Mouse (Mus musculus) lung, embryonic 16.5 days (tissue): ENCODE measurements around the gene Scml4. TPM values are rescaled to one million over a fixed set of nuclear protein-coding genes. Genes with fewer than 3 reads are reported as not detected.
A peak's percentile ranks its signal among the peaks of the same experiment; 100 is the strongest.

Experiments
- ATAC-seq: fragments of 200-750 bp; cut with Nextera tagmentation; 2 replicates; pipeline ENCODE4 v1.8.0; 2017; ENCODE audit warnings: low read depth, mild to moderate bottlenecking, moderate library complexity
- H3K27ac ChIP-seq: fragments of 300-500 bp; sonication (generic); 2 replicates; pipeline ENCODE4 v1.5.1; 2014; ENCODE audit warnings: mild to moderate bottlenecking, control low read depth, low read length
- H3K27me3 ChIP-seq: fragments of 300-500 bp; sonication (generic); 2 replicates; pipeline ENCODE4 v1.6.1; 2014; ENCODE audit warnings: low read depth, low read length, mixed read lengths; ENCODE audit not compliant: control insufficient read depth, insufficient read depth
- H3K36me3 ChIP-seq: fragments of 300-500 bp; sonication (generic); 2 replicates; pipeline ENCODE4 v1.6.1; 2014; ENCODE audit warnings: low read length; ENCODE audit not compliant: control insufficient read depth, insufficient read depth
- H3K4me1 ChIP-seq: fragments of 300-500 bp; sonication (generic); replicated peaks from 2 replicates; pipeline ENCODE4 v1.6.1; 2014; ENCODE audit warnings: low read length, mixed read lengths; ENCODE audit not compliant: control insufficient read depth, insufficient read depth
- H3K4me2 ChIP-seq: fragments of 300-500 bp; sonication (generic); 2 replicates; pipeline ENCODE4 v1.6.1; 2014; ENCODE audit warnings: low read depth, low read length, control low read depth
- H3K4me3 ChIP-seq: fragments of 300-500 bp; sonication (generic); 2 replicates; pipeline ENCODE4 v1.5.1; 2014; ENCODE audit warnings: mild to moderate bottlenecking, low read length, control low read depth
- H3K9ac ChIP-seq: fragments of 300-500 bp; sonication (generic); 2 replicates; pipeline ENCODE4 v1.6.1; 2014; ENCODE audit warnings: low read length, control low read depth
- H3K9me3 ChIP-seq: fragments of 300-500 bp; sonication (generic); 2 replicates; pipeline ENCODE4 v1.6.1; 2016; ENCODE audit warnings: low read length; ENCODE audit not compliant: control insufficient read depth
- WGBS: fragments of 180-500 bp; shearing (Covaris S2); extraction: QIAGEN DNeasy Blood & Tissue Kit; methylation state at CpG from one replicate; pipeline ENCODE4 v1.1.7; 2014; 5-methylcytosine and 5-hydroxymethylcytosine counted together
- polyA plus RNA-seq: library from polyadenylated mRNA; unstranded; fragments of >200 nt; fragmentation: Nextera tagmentation; extraction: Ambion mirVana; gene quantifications from 2 replicates; pipeline ENCODE4 v1.2.1, GENCODE M21; 2015

Scml4 gene
- polyA plus RNA-seq, 1 experiment from 2014 or later: 0.38 TPM

DNA sequence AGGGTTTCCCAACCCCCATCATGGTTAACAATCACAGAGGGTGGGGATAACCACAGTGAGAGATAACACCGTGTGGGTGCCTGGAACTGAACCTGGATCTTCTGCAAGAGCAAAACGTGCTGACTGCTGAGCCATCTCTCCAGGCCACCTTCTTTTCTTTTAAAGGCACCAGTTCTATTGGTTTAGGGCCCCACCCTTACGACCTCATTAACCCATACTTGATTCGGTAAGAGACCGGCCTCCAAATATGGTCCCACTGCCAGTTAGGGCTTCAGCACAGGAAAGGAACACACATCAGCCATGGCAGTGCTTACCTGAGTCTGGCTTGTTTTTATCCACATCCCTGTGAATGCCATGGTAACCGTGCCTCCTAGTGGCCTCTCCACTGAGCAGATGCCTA, 9.3 kb downstream of the Scml4 start:
- ATAC-seq: no peak
- Histone ChIP-seq H3K27ac (no peak overlapping the region), H3K4me1 (no peaks in the 10 kb centered on the region; the same call in 1 of the 2 replicates), H3K36me3 (no peaks in the 10 kb centered on the region), H3K27me3 (no peaks in the 10 kb centered on the region; the same call in 1 of the 2 replicates), H3K9me3 (no peaks in the 10 kb centered on the region), H3K4me2 (no peak overlapping the region), H3K4me3 (no peak overlapping the region), H3K9ac (no peak overlapping the region)
- WGBS: 62% methylated on average over 6 of the region's 6 CpGs

- Histone ChIP-seq H3K36me3 (no peaks in the 10 kb centered on the region), H3K4me3 (no peak overlapping the region), H3K9ac (no peak overlapping the region), H3K27ac (no peak overlapping the region), H3K4me2 (no peak overlapping the region), H3K4me1 (no peaks in the 10 kb centered on the region), H3K9me3 (no peaks in the 10 kb centered on the region), H3K27me3 (no peaks in the 10 kb centered on the region)
- 69% methylated on average over 15 of the region's 15 CpGs for WGBS
- no peak for ATAC-seq
Observed at GRCm38 (mm10) chr10:42872269-42873010, 12.3 kb downstream of the Scml4 start.

DNA sequence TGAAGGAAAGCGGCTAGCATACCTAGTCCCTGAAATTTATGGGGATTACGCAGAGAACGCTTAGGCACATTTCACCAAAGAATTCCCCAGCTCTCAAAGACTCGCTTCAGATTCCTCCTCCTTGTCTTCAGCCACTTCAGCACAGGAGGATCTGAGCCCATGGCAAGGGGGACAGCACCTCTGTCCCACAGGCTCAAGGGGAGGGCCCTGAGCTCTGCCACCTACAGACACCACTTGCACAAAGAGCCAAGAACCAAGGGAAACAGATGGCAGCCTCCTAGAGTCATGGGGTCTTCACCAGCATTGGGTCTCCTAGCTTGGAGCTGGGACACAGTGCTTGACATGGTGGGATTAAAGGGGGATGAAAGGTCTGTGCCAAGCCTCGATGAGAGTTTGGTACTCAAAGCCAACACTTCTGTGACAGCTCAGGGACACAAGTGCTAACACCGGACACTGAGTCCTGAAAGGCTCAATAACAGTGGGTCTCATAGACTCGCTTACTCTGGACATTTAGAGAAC, 13.0 kb downstream of the Scml4 start:
- H3K27me3 ChIP-seq: no peaks in the 10 kb centered on the region
- no peak overlapping the region for H3K9ac ChIP-seq
- H3K4me2 ChIP-seq: no peak overlapping the region
- no peak overlapping the region for H3K4me3 ChIP-seq
- no peaks in the 10 kb centered on the region for H3K4me1 ChIP-seq
- no peak overlapping the region for H3K27ac ChIP-seq
- WGBS: 83% methylated on average over 7 of the region's 7 CpGs
- no peak for ATAC-seq
- H3K9me3 ChIP-seq: no peaks in the 10 kb centered on the region
- H3K36me3 ChIP-seq: no peaks in the 10 kb centered on the region

- no peak overlapping the region for H3K4me3 ChIP-seq
- WGBS: 69% methylated on average over 5 of the region's 5 CpGs
- no peak overlapping the region for H3K27ac ChIP-seq
- no peak for ATAC-seq
- H3K36me3 ChIP-seq: no peaks in the 10 kb centered on the region
- no peaks in the 10 kb centered on the region for H3K27me3 ChIP-seq
- no peak overlapping the region for H3K9ac ChIP-seq
- no peaks in the 10 kb centered on the region for H3K9me3 ChIP-seq
- 0 out of 2 replicates have a peak, but pooled peaks cover 2% of the 10 kb centered on the region for H3K4me1 ChIP-seq
- H3K4me2 ChIP-seq: no peak overlapping the region
Observed at GRCm38 (mm10) chr10:42876172-42876571, 16.0 kb downstream of the Scml4 start.

DNA sequence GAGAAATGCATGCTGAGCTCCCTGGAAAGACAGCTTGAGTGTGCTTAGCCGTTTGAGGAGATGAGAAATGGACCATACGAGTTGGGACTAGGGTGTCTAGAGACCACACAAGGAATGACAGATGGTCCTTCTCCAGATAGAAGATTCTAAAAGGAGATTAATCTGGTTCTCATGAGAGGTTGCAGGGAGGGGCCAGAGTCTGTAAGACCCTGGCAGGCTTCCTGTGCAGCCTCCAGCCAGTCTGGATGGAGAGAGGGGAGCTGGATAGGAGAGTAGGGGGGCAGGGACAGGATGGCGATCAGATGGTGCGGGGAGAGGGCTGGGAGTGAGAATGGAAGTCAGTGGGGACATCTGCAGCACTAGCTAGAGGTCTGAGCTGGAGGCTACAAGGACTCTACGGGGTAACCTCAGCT, 19.1 kb downstream of the Scml4 start:
- Histone ChIP-seq H3K9ac (no peak overlapping the region), H3K27me3 (no peaks in the 10 kb centered on the region), H3K4me3 (no peak overlapping the region), H3K4me2 (no peak overlapping the region), H3K36me3 (no peaks in the 10 kb centered on the region), H3K9me3 (no peaks in the 10 kb centered on the region), H3K27ac (no peak overlapping the region), H3K4me1 (0 out of 2 replicates have a peak, but pooled peaks cover 2% of the 10 kb centered on the region)
- ATAC-seq: peak; percentile 34; the same call in 1 of the 2 replicates
- 39% methylated on average over 5 of the region's 5 CpGs for WGBS

DNA sequence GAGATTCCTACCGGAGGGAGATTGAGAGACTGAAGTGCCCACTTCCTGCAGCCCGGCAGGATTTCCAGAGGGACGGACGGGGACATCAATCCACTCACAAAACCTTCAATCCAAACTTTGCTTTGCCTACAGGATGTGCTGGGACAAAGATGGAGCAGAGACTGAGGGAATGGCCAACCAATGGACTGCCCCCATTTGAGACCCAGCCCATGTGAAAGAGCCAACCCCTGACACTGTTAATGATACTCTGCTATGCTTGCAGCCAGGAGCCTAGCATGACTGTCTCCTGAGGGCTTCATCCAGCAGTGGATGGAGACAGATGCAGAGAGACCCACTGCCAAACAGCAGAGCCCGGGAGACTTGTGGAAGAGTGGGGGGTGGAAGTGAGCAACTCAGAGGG, 19.5 kb downstream of the Scml4 start:
- 0 out of 2 replicates have a peak, but pooled peaks cover 2% of the 10 kb centered on the region for H3K4me1 ChIP-seq
- no peaks in the 10 kb centered on the region for H3K9me3 ChIP-seq
- no peak overlapping the region for H3K4me3 ChIP-seq
- no peaks in the 10 kb centered on the region for H3K27me3 ChIP-seq
- H3K36me3 ChIP-seq: no peaks in the 10 kb centered on the region
- no peak overlapping the region for H3K9ac ChIP-seq
- 55% methylated on average over 5 of the region's 5 CpGs for WGBS
- no peak overlapping the region for H3K27ac ChIP-seq
- no peak for ATAC-seq
- no peak overlapping the region for H3K4me2 ChIP-seq

DNA sequence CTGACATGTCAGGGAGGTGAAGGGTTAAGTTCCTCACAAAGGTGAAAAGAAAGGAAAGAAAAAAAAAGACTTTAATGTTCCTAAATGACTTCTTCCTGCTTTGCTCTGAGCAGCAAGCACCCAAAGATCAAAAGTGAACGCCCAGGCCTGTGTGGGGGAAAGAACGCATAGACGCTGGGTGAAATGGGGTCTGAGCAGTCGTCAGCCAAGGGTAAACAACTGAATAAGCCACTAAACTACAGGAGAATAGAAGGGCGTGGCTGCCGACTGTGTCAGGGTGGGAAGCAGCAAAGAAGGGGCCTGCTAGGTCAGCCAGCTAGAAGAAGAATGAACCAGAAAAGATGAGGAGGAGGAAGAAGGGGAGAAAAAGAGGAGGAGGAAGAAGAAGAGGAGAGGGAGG, 26.9 kb downstream of the Scml4 start:
- no peak overlapping the region for H3K9ac ChIP-seq
- no peaks in the 10 kb centered on the region for H3K27me3 ChIP-seq
- 12% methylated on average over 6 of the region's 6 CpGs for WGBS
- no peaks in the 10 kb centered on the region for H3K36me3 ChIP-seq
- no peak for ATAC-seq
- H3K4me3 ChIP-seq: no peak overlapping the region
- no peak overlapping the region for H3K4me2 ChIP-seq
- no peaks in the 10 kb centered on the region for H3K4me1 ChIP-seq
- H3K9me3 ChIP-seq: no peaks in the 10 kb centered on the region
- no peak overlapping the region for H3K27ac ChIP-seq

DNA sequence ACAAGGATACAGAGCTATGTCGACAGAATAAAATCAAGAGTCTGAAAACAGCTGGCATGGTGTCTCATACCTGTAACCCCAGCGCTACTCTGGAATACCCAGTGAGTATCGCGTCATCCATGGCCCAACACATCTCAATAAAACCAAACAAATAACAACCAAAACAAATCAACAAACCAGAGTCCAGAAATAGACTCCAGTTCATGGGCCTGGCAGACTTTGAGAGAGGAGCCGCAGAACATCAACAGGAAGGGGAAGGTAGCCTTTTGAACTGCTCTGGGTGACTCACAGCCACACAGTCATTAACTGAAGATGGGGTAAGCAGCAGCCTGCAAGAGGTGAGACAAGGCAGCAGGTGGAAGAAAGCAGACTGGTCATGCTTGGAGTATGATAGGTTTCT, 28.1 kb downstream of the Scml4 start:
- Histone ChIP-seq H3K4me1 (no peaks in the 10 kb centered on the region), H3K27me3 (no peaks in the 10 kb centered on the region), H3K9ac (no peak overlapping the region), H3K4me2 (no peak overlapping the region), H3K4me3 (no peak overlapping the region), H3K27ac (no peak overlapping the region), H3K36me3 (no peaks in the 10 kb centered on the region), H3K9me3 (no peaks in the 10 kb centered on the region)
- 74% methylated on average over 5 of the region's 5 CpGs for WGBS
- no peak for ATAC-seq

- Histone ChIP-seq H3K9me3 (no peaks in the 10 kb centered on the region), H3K27me3 (no peaks in the 10 kb centered on the region), H3K4me2 (no peak overlapping the region), H3K4me3 (no peak overlapping the region), H3K9ac (no peak overlapping the region), H3K27ac (no peak overlapping the region), H3K4me1 (no peaks in the 10 kb centered on the region; the same call in 1 of the 2 replicates), H3K36me3 (no peaks in the 10 kb centered on the region)
- no peak for ATAC-seq
- 45% methylated on average over 4 of the region's 4 CpGs for WGBS
Observed at GRCm38 (mm10) chr10:42890365-42890764, 30.2 kb downstream of the Scml4 start.
